Mouse (Mus musculus) gonadal fat pad, adult 2 months (tissue): Measurements from ENCODE around the gene Cbln3. TPM values are rescaled to one million over a fixed set of nuclear protein-coding genes. Genes with fewer than 3 reads are reported as not detected.

Source experiments
- DNase-seq: peaks from one replicate; pipeline ENCODE4 v3.0.0-alpha.2; 2012; ENCODE audit warnings: low read depth
- polyA plus RNA-seq: library from polyadenylated mRNA; depleted of rRNA; stranded (reverse); fragments of >200 nt; gene quantifications from 2 replicates; pipeline ENCODE4 v1.2.3, GENCODE M21; 2012

The Cbln3 gene
- polyA plus RNA-seq, 1 experiment: 0.54 TPM

- no peak for DNase-seq
Observed at GRCm38 (mm10) chr14:55879623-55880022, 4.6 kb downstream of the Cbln3 start.

- no peak for DNase-seq
Observed at GRCm38 (mm10) chr14:55878316-55878940, 5.8 kb downstream of the Cbln3 start.

GRCm38 (mm10) chr14:55877469-55878315 lies 6.5 kb downstream of the Cbln3 start:
- DNase-seq: no peak

GRCm38 (mm10) chr14:55873714-55874683 lies 10.2 kb downstream of the Cbln3 start:
- no peak for DNase-seq

- DNase-seq: no peak
Observed at GRCm38 (mm10) chr14:55873242-55873713, 10.9 kb downstream of the Cbln3 start.

- DNase-seq: no peak
Observed at GRCm38 (mm10) chr14:55872551-55872950, 11.6 kb downstream of the Cbln3 start.

GRCm38 (mm10) chr14:55872039-55872438 lies 12.2 kb downstream of the Cbln3 start:
- no peak for DNase-seq

- DNase-seq: no peak
Observed at GRCm38 (mm10) chr14:55869538-55869937, 14.7 kb downstream of the Cbln3 start.

GRCm38 (mm10) chr14:55868230-55869026 lies 15.8 kb downstream of the Cbln3 start:
- no peak for DNase-seq

- no peak for DNase-seq
Observed at GRCm38 (mm10) chr14:55866962-55867361, 17.2 kb downstream of the Cbln3 start.

- no peak for DNase-seq
Observed at GRCm38 (mm10) chr14:55863773-55864172, 20.4 kb downstream of the Cbln3 start.

GRCm38 (mm10) chr14:55862970-55863369 lies 21.2 kb downstream of the Cbln3 start:
- no peak for DNase-seq

- DNase-seq: peak; percentile 66
Observed at GRCm38 (mm10) chr14:55862186-55862585, 22.0 kb downstream of the Cbln3 start.

GRCm38 (mm10) chr14:55857588-55857987 lies 26.6 kb downstream of the Cbln3 start:
- no peak for DNase-seq

GRCm38 (mm10) chr14:55855101-55855561 lies 29.1 kb downstream of the Cbln3 start:
- DNase-seq: no peak

GRCm38 (mm10) chr14:55854406-55855100 lies 29.6 kb downstream of the Cbln3 start:
- no peak for DNase-seq

- no peak for DNase-seq
Observed at GRCm38 (mm10) chr14:55853621-55854285, 30.4 kb downstream of the Cbln3 start, which contains the start of gene Nynrin. TSS of gene Nynrin (plus strand) at chr14:55854010.

GRCm38 (mm10) chr14:55852646-55853551 lies 31.3 kb downstream of the Cbln3 start:
- DNase-seq: no peak

GRCm38 (mm10) chr14:55850885-55851284 lies 33.3 kb downstream of the Cbln3 start:
- no peak for DNase-seq
